Mouse (Mus musculus) G1E-ER4 (cell line): ENCODE results near the gene Ccdc114. TPM values are rescaled to one million over a fixed set of nuclear protein-coding genes. Genes with fewer than 3 reads are reported as not detected.
"Not testable (repeated sequence)": the region's sequence is repeated elsewhere in the genome, so short reads cannot be mapped to it uniquely, and the experiment has no call there.

ENCODE experiments used
- GATA1 ChIP-seq: IDR thresholded peaks from one replicate; pipeline ENCODE4 v1.8.0; 2012; ENCODE audit warnings: low read length, inconsistent platforms
- polyA plus RNA-seq: library from polyadenylated mRNA; stranded (reverse); fragments of >175 nt; gene quantifications from 2 replicates; pipeline ENCODE4 v1.2.3, GENCODE M21; 2012

Ccdc114 gene
- polyA plus RNA-seq = not detected in 2 replicates

GRCm38 (mm10) chr7:45923762-45924428, at the start of gene Ccdc114:
TSS of gene Ccdc114 (plus strand) at chr7:45924072.
- no peak for TF ChIP-seq GATA1

GRCm38 (mm10) chr7:45876895-45877294, 47.0 kb upstream of the Ccdc114 start:
- no peak for TF ChIP-seq GATA1

- TF ChIP-seq GATA1 = not testable (repeated sequence)
Observed at GRCm38 (mm10) chr7:45878278-45878677, 45.6 kb upstream of the Ccdc114 start, which contains the start of gene Grin2d. TSS of gene Grin2d (minus strand) at chr7:45878378.

GRCm38 (mm10) chr7:45880531-45880930, 43.3 kb upstream of the Ccdc114 start:
- no peak for TF ChIP-seq GATA1

- TF ChIP-seq GATA1 = no peak
Observed at GRCm38 (mm10) chr7:45881011-45881410, 42.9 kb upstream of the Ccdc114 start.

- TF ChIP-seq GATA1 = no peak
Observed at GRCm38 (mm10) chr7:45887246-45887645, 36.6 kb upstream of the Ccdc114 start.

- no peak for TF ChIP-seq GATA1
Observed at GRCm38 (mm10) chr7:45892651-45893050, 31.2 kb upstream of the Ccdc114 start.

- TF ChIP-seq GATA1 = no peak
Observed at GRCm38 (mm10) chr7:45895931-45896516, 27.8 kb upstream of the Ccdc114 start.

- no peak for TF ChIP-seq GATA1
Observed at GRCm38 (mm10) chr7:45896517-45897257, 27.2 kb upstream of the Ccdc114 start, which contains the start of the genes Syngr4 and Tmem143. TSS of gene Syngr4 (minus strand) at chr7:45896714. TSS of gene Tmem143 (plus strand) at chr7:45896941.

GRCm38 (mm10) chr7:45897258-45897757, 26.6 kb upstream of the Ccdc114 start:
- no peak for TF ChIP-seq GATA1

GRCm38 (mm10) chr7:45901562-45901961, 22.3 kb upstream of the Ccdc114 start:
- TF ChIP-seq GATA1 = no peak

GRCm38 (mm10) chr7:45902481-45903002, 21.3 kb upstream of the Ccdc114 start:
- no peak for TF ChIP-seq GATA1

- TF ChIP-seq GATA1 = no peak
Observed at GRCm38 (mm10) chr7:45906622-45907021, 17.2 kb upstream of the Ccdc114 start.

GRCm38 (mm10) chr7:45908384-45908783, 15.5 kb upstream of the Ccdc114 start:
- TF ChIP-seq GATA1 = no peak

- TF ChIP-seq GATA1 = no peak
Observed at GRCm38 (mm10) chr7:45909145-45909544, 14.7 kb upstream of the Ccdc114 start.

GRCm38 (mm10) chr7:45914067-45914466, 9.8 kb upstream of the Ccdc114 start:
- no peak for TF ChIP-seq GATA1

GRCm38 (mm10) chr7:45915011-45915410, 8.9 kb upstream of the Ccdc114 start:
- no peak for TF ChIP-seq GATA1
